Mouse (Mus musculus): ENCODE data around the gene Calhm2.

Gene Calhm2

DNA sequence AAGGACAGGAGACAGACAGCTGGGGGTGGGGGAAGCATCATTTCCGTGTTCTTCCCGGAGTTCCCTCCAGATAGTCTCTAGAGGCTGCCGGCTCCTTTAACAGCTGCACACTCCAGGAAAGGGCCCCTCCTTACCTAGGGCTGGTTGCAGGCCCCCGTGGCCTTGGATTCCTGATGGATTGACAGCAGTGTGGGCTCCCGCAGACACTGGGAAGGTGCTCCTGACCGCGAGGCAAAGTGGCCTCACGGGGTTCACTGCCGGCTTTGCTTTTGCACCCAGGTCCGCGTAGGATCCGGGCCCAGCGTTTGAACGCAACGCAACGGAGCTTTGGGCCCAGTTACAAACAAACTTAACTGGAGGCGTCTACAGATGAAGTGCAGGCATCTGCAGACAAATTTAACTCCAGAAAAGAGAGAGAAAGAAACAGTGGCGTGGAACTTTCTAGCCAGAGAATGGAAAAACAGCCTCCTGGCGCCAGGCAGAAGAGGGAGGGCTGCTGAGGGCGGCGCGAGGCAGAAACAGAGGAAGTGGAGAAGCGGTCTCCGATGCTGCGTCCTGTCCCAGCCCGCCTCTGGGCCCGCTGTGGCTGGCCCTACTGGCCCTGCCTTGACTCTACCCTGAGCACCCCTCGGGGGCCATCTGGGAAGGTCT, at the start of gene Calhm2:
Gene Calhm2, minus strand, starts transcription at position 524 of the 651 bp plus-strand sequence.
- DNase-seq (ENCODE audit: low read depth, low spot score) = no peak

DNA sequence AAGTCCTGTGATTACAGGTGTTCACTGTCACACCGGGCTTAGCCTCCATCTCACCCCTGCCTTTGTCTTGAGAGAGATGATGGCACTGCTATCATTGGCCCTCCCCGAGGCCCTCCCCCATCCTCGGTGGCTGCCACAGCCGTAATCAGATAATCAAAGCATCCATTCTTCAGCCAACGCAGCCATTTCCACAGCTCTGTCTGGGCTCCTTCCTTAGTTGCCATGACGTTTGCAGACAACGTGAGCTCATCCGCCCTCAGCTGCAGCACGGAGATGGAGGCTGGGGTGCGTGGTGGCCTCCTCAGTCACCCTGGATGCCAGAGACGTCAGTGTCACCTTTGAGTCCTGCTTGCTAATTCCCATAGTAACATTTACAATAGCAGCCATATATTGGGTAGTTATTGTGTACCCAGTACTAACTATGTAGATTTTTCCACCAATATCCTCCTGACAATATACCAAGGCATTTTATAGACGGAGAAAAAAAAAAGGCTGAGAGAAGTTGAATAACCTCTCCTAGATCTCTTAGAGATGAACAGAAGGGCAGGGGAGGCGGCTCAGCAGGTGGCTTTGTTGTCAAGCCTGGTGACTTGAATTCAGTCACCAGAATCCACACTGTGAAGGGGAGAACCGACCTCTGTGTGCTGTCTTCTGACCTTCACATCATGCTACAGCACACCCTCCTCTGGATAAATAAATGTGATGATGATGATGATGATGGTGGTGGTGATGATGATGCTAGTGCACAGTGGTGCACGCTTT, 48.6 kb upstream of the Calhm2 start:
- DNase-seq (ENCODE audit: low read depth, low spot score) = no peak

DNA sequence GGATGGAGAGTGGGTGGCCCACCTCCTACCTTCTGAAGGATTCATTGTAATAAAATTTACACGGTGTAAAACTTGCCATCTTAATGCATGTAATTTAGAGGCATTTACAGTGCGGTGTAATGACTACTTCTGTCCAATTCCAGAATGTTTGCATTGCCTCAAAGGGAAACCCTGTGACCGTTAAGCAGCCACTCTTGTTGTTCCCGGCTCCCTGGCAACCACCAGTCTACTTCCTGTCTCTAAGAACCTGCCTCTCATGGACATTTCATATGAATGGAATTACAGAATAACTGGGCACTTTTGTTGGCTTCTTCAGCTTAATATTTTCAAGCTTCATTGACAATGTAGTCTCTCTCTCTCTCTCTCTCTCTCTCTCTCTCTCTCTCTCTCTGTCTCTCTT, 46.6 kb upstream of the Calhm2 start:
- no peak for DNase-seq (ENCODE audit: low read depth, low spot score)

DNA sequence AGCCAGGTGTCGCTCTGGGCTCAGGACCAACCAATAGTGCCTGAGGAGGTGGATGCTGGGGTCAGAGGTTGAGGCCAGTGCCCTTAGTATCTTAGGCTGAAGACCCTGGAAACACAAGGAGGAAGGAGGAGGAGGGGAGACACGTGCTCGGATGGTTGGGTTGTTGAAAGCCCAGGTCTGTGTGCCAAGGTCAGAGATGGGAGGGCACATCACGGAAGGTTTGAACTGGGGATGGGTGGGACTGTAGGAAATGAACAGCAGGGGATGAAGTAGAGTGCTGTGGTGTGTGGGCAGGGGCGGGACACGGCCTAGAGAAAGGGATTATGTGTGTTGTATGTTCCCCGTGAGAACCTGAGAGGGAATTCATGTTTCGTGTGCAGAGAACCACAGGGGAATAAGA, 46.1 kb upstream of the Calhm2 start:
- DNase-seq (ENCODE audit: low read depth, low spot score) = no peak

DNA sequence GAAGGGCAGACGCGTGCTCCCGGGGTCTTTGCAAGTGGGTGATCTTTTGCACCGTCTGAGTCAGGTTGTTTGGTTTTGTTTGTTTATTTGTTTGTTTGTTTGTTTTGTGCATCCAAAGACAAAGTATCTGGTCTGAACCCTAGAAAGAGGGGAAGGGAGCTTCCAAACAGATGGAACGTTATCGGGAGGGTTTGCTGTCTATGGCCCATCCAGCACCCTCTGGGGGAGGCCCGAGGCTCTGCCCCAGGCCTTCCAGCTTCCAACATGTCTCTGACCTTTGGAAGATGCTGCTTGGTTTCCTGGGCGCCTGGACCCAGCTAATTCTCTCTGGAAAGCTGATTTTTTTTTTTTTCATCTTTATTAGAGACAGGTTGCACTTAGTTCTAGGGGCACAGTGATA, 41.9 kb upstream of the Calhm2 start:
- DNase-seq (ENCODE audit: low read depth, low spot score) = no peak

DNA sequence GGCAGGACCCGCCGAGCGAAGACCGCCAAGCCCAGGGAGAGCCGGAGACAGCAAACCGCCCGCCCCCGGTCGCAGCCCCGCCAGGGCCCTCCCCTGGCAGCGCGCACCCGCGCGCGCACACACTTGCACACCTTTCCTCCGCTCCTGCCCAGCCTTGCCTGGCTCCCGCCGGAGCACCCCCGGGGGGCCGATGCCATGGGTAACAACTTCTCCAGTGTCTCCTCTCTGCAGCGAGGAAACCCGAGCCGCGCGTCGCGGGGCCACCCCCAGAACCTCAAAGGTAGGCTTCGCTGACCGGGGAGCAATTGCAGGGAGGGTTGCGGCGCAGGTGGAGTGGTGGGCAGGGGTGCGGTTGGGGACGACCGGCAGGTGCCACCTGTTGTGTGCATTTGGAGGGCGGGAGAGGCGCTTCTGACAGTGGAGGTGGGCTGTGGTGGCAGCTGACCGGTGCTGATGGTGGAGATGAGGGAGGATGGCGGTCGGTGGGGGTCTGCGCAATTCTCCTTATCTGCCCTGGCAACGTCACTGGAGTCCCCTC, 41.2 kb upstream of the Calhm2 start:
- no peak for DNase-seq (ENCODE audit: low read depth, low spot score)

DNA sequence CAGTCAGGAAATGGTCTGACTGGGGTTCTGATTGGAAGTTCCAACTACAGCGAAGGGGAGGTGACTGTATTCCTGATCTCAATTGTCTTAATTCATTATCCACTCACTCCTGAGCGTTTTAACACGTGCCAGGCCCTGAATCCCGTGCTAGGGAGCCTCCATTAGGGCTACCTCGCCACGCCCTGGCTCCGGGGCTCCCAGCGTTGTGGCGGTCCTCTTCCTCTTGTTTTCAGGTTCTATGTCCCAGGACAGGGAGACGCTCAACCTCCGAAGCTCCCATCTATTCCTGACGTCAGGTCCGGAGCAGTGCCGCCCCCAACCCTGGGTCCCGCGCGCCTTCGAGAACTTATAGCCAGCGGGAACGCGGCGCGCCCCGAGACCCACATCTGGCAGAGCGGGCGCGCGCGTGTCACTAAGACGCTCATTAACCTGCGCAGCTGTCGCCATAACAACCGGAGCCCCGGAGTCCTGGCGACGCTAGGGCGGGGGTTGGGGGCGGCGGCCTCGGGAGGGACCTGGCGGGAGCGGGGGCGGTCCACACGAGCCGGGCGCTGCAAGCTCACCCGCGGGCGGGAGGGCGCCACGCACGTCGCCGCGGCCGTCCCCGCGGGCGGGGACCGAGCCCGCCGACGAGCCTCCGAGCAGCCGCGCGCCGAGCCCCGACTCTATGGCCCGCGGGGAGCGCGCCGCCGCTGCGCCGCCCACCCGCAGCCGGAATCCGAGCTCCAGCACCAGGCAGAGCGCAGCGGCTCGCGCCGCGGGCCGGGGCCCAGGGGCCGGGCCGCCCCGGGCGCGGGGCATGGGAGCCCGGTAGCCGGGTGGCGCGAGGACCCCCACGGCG, 40.6 kb upstream of the Calhm2 start, which contains the start of gene Neurl1a:
Gene Neurl1a, plus strand, starts transcription at position 390 of the 841 bp plus-strand sequence.
- no peak for DNase-seq (ENCODE audit: low read depth, low spot score)

DNA sequence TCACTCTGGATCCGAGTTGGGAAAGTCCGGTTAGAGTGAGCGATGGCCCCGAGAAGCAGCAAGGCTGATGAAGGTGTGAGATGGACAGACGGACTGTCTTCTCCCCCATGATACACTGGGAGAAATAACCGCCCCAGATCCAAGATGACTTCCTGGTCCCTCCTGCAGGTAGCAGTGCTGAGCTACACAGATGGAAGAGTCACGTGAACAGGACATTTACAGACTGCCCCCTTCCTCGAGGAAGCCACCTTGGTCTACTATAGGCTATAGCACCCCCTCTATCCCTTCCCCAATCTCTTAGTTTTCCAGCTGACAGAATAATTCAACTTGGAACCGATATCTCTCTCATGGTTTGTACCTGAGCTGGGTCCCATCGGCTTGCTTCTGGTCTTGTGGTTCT, 39.9 kb upstream of the Calhm2 start:
- no peak for DNase-seq (ENCODE audit: low read depth, low spot score)

DNA sequence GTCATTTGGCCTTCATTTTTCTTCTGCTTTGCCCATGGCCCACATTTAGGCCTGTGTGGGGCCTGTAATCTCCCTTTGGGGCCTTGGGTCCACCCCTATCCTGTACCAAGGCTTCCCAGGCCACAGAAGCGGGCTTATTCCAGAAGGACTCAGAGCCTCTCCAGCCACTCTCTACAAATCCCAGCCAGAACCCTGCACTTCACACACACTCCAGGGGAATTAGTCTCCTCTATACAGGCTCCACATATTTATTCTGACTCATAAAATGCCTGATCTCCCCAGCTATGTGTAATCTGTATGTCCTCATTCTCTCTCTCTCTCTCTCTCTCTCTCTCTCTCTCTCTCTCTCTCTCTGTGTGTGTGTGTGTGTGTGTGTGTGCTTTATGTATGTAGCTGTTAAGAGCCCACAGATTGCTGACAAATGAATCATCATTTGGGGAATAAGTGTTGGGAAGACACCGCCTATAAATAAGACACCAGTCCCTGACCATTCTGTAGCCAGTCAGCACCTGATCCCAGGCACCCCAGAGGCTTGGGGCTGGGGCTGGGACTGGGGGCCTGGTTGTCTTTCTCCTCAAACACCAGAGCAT, 38.9 kb upstream of the Calhm2 start:
- no peak for DNase-seq (ENCODE audit: low read depth, low spot score)

DNA sequence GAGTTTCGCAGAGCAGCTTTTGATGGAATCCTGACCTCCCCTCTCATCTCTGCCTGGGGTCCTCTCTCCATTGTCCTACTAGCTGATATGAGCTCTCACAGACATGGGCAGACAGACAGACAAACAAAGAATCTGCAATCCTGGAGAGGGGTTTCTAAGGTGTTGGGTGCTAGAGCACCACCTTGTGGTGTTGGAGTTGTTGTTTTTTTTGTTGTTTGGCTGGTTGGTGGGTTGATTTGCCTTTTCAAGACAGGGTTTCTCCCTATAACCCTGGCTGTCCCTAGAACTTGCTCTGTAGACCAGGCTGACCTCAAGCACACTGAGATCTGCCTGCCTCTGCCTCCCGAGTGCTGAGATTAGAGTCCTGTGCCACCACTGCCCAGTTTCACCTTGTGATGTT, 37.4 kb upstream of the Calhm2 start:
- DNase-seq (ENCODE audit: low read depth, low spot score) = no peak

DNA sequence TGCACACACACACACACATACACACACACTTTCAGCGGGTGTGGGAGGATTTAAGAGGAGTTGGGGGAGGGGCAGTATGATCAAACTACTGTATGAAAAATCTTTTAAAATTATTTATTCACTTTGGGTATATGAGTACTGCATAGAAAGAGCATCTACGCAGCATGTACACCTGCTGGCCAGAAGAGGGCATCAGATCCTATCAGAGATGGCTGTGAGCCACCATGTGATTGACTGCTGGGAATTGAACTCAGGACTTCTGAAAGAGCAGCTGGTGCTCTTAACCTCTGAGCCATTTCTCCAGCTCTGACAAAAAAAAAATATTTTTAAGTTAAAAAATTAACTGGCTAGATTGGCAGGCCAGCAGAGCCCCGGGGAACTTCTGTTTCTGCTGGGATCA, 36.4 kb upstream of the Calhm2 start:
- no peak for DNase-seq (ENCODE audit: low read depth, low spot score)

DNA sequence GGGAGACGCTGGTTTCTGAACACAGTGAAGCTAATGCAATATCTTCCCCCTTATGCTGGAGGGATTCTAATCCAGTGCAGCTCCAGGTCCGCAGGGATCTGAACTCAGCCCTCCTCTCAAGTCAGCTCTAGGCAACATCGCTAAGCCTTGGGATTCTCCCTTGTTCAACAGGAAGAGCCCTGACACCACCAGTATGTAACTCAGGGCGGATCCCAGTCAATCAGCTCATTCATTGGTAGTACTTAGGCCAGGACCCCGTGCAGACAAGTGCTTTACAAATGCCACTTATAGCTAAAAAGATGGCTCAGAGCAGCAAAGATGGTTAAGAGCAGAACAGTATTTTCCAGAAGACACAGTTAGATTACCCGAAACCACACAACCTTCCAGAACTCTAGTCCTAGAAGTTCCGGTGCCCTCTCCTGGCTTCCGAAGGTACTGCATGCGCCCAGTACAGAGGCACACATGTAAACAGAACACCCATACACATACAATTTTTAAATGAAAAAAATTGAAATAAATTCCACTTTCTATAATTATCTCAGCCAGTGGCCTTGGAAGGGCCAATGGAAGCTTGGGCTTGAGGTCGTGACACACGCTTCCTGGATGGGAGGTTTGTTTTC, 30.8 kb upstream of the Calhm2 start:
- no peak for DNase-seq (ENCODE audit: low read depth, low spot score)

DNA sequence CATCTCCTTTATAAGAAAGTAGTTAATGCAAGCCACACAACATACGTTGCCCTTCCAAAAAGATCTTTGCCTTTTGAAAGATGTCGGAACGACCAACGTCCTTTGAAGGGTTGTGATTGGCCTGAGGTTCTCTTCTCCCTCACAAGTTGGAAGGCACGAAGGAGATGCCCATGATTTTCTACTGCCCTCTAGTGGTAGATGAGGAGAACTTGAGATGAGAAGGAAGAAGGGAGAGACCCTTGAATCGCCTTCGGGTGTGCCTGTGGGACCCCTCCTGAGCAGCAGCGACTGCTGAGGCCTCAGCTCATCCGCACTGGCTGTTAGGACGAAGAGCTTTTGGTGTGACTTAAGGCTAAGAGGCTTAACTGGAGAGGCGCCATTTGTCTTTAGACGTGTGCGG, 30.1 kb upstream of the Calhm2 start:
- DNase-seq (ENCODE audit: low read depth, low spot score) = no peak

DNA sequence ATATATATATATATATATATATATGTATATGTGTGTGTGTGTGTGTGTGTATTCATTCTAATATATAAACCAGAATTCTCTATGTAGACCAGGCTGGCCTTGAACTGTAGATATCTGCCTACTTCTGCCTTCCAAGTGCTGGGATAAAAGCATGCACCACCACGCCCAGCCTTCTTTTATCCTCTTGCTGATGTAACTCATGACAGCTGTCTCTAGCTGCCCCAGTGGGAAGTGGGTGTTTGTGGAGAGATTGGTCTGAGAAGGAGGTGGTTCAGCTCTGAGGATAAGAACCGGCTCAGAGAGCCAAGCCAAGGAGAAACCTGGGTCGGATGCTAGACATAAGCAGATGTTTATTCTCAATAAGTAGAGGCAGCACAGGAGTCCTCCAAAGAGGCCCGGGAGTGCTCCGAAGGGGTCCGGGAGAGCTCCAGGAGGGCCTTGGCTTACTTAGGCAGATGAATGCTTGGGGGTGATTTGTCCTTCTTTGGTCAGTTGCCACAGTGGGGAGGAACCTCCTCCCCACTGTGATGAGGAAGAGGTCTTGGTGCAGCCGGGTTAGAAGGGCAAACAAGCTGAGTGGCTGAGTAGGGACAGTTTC, 29.6 kb upstream of the Calhm2 start:
- no peak for DNase-seq (ENCODE audit: low read depth, low spot score)

DNA sequence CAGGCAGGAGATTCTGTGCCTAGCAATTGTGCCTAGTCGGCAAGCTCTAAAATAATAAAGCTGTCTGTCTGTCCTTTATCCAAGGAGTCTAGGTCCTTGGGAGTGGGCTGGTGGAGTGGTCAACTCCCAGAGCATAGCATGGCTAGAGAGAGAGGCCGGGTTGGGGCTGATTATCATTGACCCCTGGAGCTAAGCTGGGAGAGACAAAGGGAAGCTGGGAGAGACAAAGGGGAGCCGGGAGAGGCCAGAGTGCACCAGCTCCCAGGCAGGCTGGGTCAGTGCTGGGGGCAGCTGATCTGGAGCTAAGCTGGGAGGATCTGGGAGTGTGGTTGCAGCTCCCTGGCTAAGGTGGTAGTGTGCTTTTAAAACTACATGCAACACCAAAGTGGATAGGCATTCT, 28.7 kb upstream of the Calhm2 start:
- no peak for DNase-seq (ENCODE audit: low read depth, low spot score)

DNA sequence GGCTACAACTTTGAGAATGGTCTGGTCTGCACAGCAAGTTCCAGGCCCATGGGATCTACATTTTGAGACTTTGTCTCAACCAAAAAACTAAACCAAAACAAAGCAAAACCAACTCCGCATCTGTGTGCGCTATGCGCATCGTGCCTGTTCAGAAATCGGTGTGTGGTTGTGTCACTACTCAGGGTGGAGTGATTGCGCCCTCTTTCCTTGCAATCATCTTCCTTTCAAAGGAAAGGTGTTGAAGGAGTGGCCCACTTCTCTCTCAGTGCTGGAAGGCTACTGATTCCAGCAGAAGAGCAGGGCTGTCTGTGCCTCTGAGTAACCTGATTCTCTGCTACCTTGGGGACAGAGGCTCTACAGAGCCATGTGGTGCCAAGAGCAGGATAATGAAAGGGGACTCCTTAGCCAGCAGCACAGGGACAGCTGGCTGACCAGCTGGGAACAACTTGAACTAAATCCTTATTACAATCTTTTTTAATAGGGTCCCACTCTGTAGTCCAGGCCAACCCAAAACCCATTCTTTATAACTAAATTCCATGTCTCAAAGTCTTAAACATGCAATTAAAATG, 25.2 kb upstream of the Calhm2 start:
- no peak for DNase-seq (ENCODE audit: low read depth, low spot score)

DNA sequence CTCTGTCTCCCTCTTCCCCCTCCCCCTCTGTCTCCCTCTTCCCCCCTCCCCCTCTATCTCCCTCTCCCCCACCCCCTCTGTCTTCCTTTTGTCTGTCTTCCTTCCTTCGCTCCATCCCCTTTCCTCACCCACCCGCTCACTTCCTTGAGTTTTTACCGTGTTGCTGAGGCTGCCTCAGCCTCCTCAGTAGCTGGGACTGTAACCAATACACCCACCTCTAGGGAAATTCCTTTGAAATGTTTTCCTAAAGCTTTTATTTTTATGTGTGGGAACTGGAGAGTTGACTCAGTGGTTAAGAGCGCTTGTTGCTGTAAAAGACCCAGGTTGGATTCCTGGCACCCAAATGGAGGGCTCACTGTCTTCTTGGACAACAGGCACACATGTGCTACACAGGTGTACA, 23.6 kb upstream of the Calhm2 start:
- no peak for DNase-seq (ENCODE audit: low read depth, low spot score)

DNA sequence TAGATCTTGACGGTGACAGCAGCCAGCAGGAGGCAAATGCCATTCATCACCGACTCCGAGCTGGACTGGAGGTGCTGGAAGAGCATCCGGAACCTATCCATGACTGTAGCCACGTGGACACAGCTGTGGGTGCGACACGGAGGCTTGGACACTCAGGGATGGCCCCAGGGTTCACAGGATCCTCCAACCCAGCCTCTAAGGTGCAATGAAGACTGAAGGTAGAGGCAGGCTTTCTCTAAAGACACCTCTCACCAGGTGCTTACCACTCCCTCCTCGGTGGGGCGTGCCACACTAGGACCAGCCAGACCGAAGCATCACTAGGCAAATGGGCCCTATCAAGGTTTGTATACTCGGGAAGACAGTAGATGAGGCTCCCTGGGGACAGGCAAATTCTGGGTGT, 19.6 kb upstream of the Calhm2 start, which contains the start of gene Calhm3:
Gene Calhm3, minus strand, starts transcription at position 101 of the 400 bp plus-strand sequence.
- DNase-seq (ENCODE audit: low read depth, low spot score) = no peak

DNA sequence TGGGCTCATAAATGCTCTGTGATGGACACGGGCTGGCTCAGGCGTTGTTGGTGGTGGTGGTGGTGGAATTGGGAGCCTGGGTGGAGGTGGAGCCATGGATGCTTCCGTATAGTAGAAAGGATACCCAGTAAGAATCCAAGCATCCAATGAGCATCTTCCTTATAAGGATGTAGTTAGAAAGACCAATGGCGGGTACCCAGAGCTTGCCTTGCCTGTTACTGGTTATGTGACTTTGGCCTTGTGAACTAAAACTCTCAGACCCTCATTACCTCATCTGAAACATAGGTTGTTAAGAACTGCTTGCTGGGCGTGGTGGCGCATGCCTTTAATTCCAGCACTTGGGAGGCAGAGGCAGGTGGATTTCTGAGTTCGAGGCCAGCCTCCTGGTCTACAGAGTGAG, 15.7 kb upstream of the Calhm2 start:
- no peak for DNase-seq (ENCODE audit: low read depth, low spot score)

DNA sequence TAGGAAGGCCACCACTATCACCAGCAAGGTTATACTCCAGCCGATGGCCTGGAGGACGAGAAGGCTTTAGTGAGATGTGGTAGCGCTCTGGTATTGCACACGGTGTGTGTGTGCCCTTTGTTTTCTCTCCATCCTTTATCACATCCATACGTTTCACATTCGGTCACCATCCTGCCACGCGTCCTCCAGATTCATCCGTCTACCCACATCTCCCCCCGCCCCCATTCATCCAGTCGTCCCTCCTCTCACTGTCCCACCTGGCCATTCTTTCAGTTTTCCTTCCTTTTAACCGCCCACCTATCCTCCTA, 13.9 kb upstream of the Calhm2 start:
- no peak for DNase-seq (ENCODE audit: low read depth, low spot score)

Measured in brain, embryonic 18.5 days (tissue).